Mouse (Mus musculus) brown adipose tissue, adult 24 weeks (tissue): ENCODE measurements around the gene Tnfrsf21. TPM values are rescaled to one million over a fixed set of nuclear protein-coding genes. Genes with fewer than 3 reads are reported as not detected.
A peak's percentile ranks its signal among the peaks of the same experiment; 100 is the strongest.

Experiments used
- H3K27ac ChIP-seq: fragments of 200-500 bp; replicated peaks from 2 replicates; pipeline ENCODE4 v1.5.1; 2012; ENCODE audit warnings: low read depth, mild to moderate bottlenecking, low read length
- H3K4me1 ChIP-seq: fragments of 200-500 bp; 2 replicates; pipeline ENCODE4 v1.6.1; 2012; ENCODE audit warnings: low read length, mixed read lengths; ENCODE audit not compliant: control insufficient read depth, insufficient read depth, insufficient read length
- H3K4me3 ChIP-seq: fragments of 200-500 bp; 2 replicates; pipeline ENCODE4 v1.5.1; 2012; ENCODE audit warnings: low read depth, mild to moderate bottlenecking, low read length, moderate library complexity; ENCODE audit not compliant: insufficient read depth
- polyA plus RNA-seq: library from polyadenylated mRNA; stranded (reverse); fragments of >200 nt; gene quantifications from 2 replicates; pipeline ENCODE4 v1.2.4, GENCODE M21; 2012; ENCODE audit not compliant: missing spikeins, insufficient read depth, insufficient read length

Gene Tnfrsf21
- polyA plus RNA-seq, 1 experiment, result 4.4 TPM

- Histone ChIP-seq H3K27ac (peak overlapping the region; percentile 79), H3K4me3 (peak overlapping the region; percentile 69), H3K4me1 (no peaks in the 10 kb centered on the region)
Observed at GRCm38 (mm10) chr17:43017341-43018052, 1.1 kb downstream of the Tnfrsf21 start.

GRCm38 (mm10) chr17:43018071-43018470 lies 1.7 kb downstream of the Tnfrsf21 start:
- Histone ChIP-seq H3K4me3 (peak overlapping the region; percentile 38), H3K4me1 (no peaks in the 10 kb centered on the region), H3K27ac (no peak overlapping the region)

GRCm38 (mm10) chr17:43019660-43020059 lies 3.3 kb downstream of the Tnfrsf21 start:
- Histone ChIP-seq H3K4me3 (no peak overlapping the region), H3K27ac (no peak overlapping the region), H3K4me1 (peaks cover 9% of the 10 kb centered on the region; the same call in 1 of the 2 replicates)

DNA sequence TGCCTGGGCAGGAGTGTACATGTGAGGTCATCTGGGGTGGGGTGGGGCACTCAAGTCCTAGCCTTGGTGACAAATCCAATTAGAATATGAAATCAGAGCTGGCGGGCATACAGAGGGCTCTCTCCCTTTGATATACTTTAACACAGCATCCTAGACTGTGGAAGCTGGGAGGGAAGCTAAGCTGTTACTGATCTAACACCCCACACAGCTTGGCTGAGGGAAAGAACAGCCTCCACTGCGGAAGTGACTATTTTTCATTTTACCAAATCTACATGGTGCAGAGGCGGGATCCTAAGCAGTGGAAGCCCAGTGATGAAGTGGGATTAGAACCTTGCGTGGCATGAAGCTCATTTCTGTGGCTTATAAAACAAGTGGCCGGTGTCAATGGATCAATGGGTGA lies 4.7 kb downstream of the Tnfrsf21 start:
- Histone ChIP-seq H3K4me1 (peaks cover 9% of the 10 kb centered on the region; the same call in 1 of the 2 replicates), H3K4me3 (no peak overlapping the region), H3K27ac (no peak overlapping the region)

- Histone ChIP-seq H3K4me1 (peaks cover 9% of the 10 kb centered on the region; the same call in 1 of the 2 replicates), H3K27ac (no peak overlapping the region), H3K4me3 (no peak overlapping the region)
Observed at GRCm38 (mm10) chr17:43022056-43022455, 5.7 kb downstream of the Tnfrsf21 start.

- H3K4me3 ChIP-seq, result no peak overlapping the region
- peaks cover 9% of the 10 kb centered on the region; the same call in 1 of the 2 replicates for H3K4me1 ChIP-seq
- H3K27ac ChIP-seq, result no peak overlapping the region
Observed at GRCm38 (mm10) chr17:43023637-43024217, 7.4 kb downstream of the Tnfrsf21 start.

GRCm38 (mm10) chr17:43024531-43024930 lies 8.2 kb downstream of the Tnfrsf21 start:
- Histone ChIP-seq H3K27ac (no peak overlapping the region), H3K4me3 (no peak overlapping the region), H3K4me1 (peaks cover 9% of the 10 kb centered on the region; the same call in 1 of the 2 replicates)

- H3K27ac ChIP-seq, result no peak overlapping the region
- H3K4me1 ChIP-seq, result peaks cover 9% of the 10 kb centered on the region; the same call in 1 of the 2 replicates
- H3K4me3 ChIP-seq, result no peak overlapping the region
Observed at GRCm38 (mm10) chr17:43025048-43025447, 8.7 kb downstream of the Tnfrsf21 start.

- Histone ChIP-seq H3K4me3 (no peak overlapping the region), H3K27ac (no peak overlapping the region), H3K4me1 (peaks cover 9% of the 10 kb centered on the region; the same call in 1 of the 2 replicates)
Observed at GRCm38 (mm10) chr17:43025819-43026593, 9.7 kb downstream of the Tnfrsf21 start.

DNA sequence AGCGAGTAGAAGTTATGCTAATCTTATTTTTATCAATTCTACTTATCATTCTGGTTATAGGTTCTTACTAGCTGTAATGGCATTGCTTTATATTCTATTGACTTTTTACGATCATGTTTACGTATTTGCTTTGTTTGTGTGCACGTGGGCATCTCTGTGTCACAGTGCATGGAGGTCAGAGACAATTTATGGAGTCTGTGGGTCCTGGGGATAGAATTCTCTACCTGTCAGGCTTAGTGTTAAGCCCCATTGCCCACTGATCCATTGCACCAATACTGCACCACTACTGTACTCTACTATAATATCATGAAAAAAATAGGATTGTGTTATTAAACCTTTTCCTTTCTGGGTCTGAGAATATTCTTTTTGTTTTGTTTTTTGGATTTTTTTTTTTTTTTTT lies 10.4 kb downstream of the Tnfrsf21 start:
- H3K27ac ChIP-seq, result no peak overlapping the region
- H3K4me3 ChIP-seq, result no peak overlapping the region
- peaks cover 9% of the 10 kb centered on the region; the same call in 1 of the 2 replicates for H3K4me1 ChIP-seq

DNA sequence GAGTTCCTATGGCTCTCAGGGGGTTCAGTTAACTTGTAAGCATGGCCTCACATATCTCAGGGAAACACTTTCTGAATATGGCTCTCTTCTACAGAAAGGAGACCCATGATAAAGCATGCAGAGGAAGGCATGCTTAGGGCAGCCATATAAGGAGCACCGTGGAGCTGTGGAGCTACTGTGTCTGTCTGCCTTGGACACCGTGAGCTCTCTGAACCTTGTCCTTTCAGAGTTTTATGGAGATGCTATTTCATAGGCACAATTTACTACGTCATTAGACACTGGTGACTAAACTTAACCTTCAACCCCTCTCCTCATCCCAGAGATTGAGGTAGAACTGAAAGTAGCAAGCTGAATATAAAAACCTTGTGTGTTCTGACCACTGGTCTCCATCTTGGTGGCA lies 13.2 kb downstream of the Tnfrsf21 start:
- no peaks in the 10 kb centered on the region; the same call in 1 of the 2 replicates for H3K4me1 ChIP-seq
- no peak overlapping the region for H3K4me3 ChIP-seq
- no peak overlapping the region for H3K27ac ChIP-seq

- H3K4me3 ChIP-seq, result no peak overlapping the region
Observed at GRCm38 (mm10) chr17:43030290-43030689, 13.9 kb downstream of the Tnfrsf21 start.

GRCm38 (mm10) chr17:43032489-43033036 lies 16.2 kb downstream of the Tnfrsf21 start:
- Histone ChIP-seq H3K4me1 (peaks cover 12% of the 10 kb centered on the region; the same call in 1 of the 2 replicates), H3K4me3 (no peak overlapping the region), H3K27ac (peak overlapping the region; percentile 43; the same call in 1 of the 2 replicates)

More at GRCm38 (mm10) chr17:43030290-43030689, 13.9 kb downstream of the Tnfrsf21 start:
- Histone ChIP-seq H3K4me1 (peaks cover 5% of the 10 kb centered on the region; the same call in 1 of the 2 replicates), H3K27ac (no peak overlapping the region)

DNA sequence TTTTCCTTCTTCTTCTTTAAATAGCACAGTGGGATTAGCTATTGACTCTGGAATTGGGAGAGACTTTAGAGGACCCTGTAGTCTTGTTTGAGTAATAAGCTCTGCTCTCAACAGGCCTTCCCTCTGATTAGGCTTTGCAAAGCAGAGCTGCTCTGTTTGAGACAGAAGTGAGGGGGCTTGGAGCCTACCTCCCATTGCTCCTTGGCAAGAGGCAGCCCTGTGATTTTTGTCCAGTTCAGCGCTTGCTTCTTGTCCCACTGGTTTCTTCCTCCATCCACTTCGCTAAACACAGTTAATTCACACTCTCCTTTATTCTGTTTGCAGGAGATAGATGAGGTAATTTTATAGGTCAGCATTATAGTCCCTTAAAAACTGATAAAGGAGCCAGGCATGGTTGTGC lies 19.0 kb downstream of the Tnfrsf21 start:
- H3K4me1 ChIP-seq, result peaks cover 12% of the 10 kb centered on the region; the same call in 1 of the 2 replicates
- no peak overlapping the region for H3K4me3 ChIP-seq
- H3K27ac ChIP-seq, result no peak overlapping the region
